Mouse (Mus musculus) testis, adult 2 months (tissue): Measurements from ENCODE around the gene Lingo1. TPM values are rescaled to one million over a fixed set of nuclear protein-coding genes. Genes with fewer than 3 reads are reported as not detected.

Experiments used
- H3K27ac ChIP-seq: fragments of 200-500 bp; 2 replicates; pipeline ENCODE4 v1.5.1; 2012; ENCODE audit warnings: low read depth, low read length; ENCODE audit not compliant: control insufficient read depth, insufficient read depth
- H3K27me3 ChIP-seq: fragments of 200-500 bp; 2 replicates; pipeline ENCODE4 v1.6.1; 2012; ENCODE audit warnings: mild to moderate bottlenecking, low read length, moderate library complexity; ENCODE audit not compliant: control insufficient read depth, insufficient read depth
- H3K36me3 ChIP-seq: fragments of 200-500 bp; 2 replicates; pipeline ENCODE4 v1.6.1; 2012; ENCODE audit warnings: mild to moderate bottlenecking, low read length; ENCODE audit not compliant: control insufficient read depth, insufficient read depth
- H3K4me1 ChIP-seq: fragments of 200-500 bp; 2 replicates; pipeline ENCODE4 v1.6.1; 2012; ENCODE audit warnings: low read length; ENCODE audit not compliant: control insufficient read depth, insufficient read depth
- H3K4me3 ChIP-seq: fragments of 200-500 bp; 2 replicates; pipeline ENCODE4 v1.5.1; 2012; ENCODE audit warnings: low read depth, mild to moderate bottlenecking, low read length, moderate library complexity, mixed read lengths; ENCODE audit not compliant: control insufficient read depth
- CTCF ChIP-seq: fragments of 200-500 bp; IDR thresholded peaks from 2 replicates; pipeline ENCODE4 v1.5.1; 2012; ENCODE audit warnings: low read depth, mild to moderate bottlenecking, inconsistent platforms, low read length, moderate library complexity; ENCODE audit not compliant: control insufficient read depth, insufficient read depth, insufficient replicate concordance
- POLR2A ChIP-seq: fragments of 200-500 bp; IDR thresholded peaks from 2 replicates; pipeline ENCODE4 v1.6.1; 2012; ENCODE audit warnings: low read depth, mild to moderate bottlenecking, inconsistent platforms, low read length, moderate library complexity; ENCODE audit not compliant: control insufficient read depth
- polyA plus RNA-seq: library from polyadenylated mRNA; depleted of rRNA; stranded (reverse); fragments of >200 nt; gene quantifications from 2 replicates; pipeline ENCODE4 v1.2.3, GENCODE M21; 2012

The Lingo1 gene
- polyA plus RNA-seq, 1 experiment: 6.8 TPM

GRCm38 (mm10) chr9:56664136-56664535 lies 132.1 kb downstream of the Lingo1 start:
- Histone ChIP-seq H3K27ac (no peak overlapping the region), H3K27me3 (no peaks in the 10 kb centered on the region), H3K4me3 (no peak overlapping the region), H3K36me3 (no peaks in the 10 kb centered on the region), H3K4me1 (no peaks in the 10 kb centered on the region)
- TF ChIP-seq POLR2A: no peak
- TF ChIP-seq CTCF: no peak

- TF ChIP-seq CTCF: no peak
- Histone ChIP-seq H3K4me1 (peaks cover 2% of the 10 kb centered on the region; the same call in 1 of the 2 replicates), H3K36me3 (no peaks in the 10 kb centered on the region), H3K4me3 (no peak overlapping the region), H3K27me3 (no peaks in the 10 kb centered on the region), H3K27ac (no peak overlapping the region)
Observed at GRCm38 (mm10) chr9:56662946-56663345, 133.3 kb downstream of the Lingo1 start.

GRCm38 (mm10) chr9:56662405-56662804 lies 133.9 kb downstream of the Lingo1 start:
- no peaks in the 10 kb centered on the region for H3K36me3 ChIP-seq
- H3K4me3 ChIP-seq: no peak overlapping the region
- peaks cover 2% of the 10 kb centered on the region; the same call in 1 of the 2 replicates for H3K4me1 ChIP-seq
- H3K27me3 ChIP-seq: no peaks in the 10 kb centered on the region
- no peak overlapping the region for H3K27ac ChIP-seq
- no peak for TF ChIP-seq POLR2A
- no peak for TF ChIP-seq CTCF

- TF ChIP-seq CTCF (no peak), POLR2A (no peak)
- H3K4me1 ChIP-seq: peaks cover 2% of the 10 kb centered on the region; the same call in 1 of the 2 replicates
- H3K27ac ChIP-seq: no peak overlapping the region
- H3K27me3 ChIP-seq: no peaks in the 10 kb centered on the region
- H3K36me3 ChIP-seq: no peaks in the 10 kb centered on the region
- no peak overlapping the region for H3K4me3 ChIP-seq
Observed at GRCm38 (mm10) chr9:56661217-56661840, 134.9 kb downstream of the Lingo1 start.

GRCm38 (mm10) chr9:56658580-56658979 lies 137.7 kb downstream of the Lingo1 start:
- no peak overlapping the region for H3K27ac ChIP-seq
- no peak overlapping the region for H3K4me3 ChIP-seq
- H3K27me3 ChIP-seq: no peaks in the 10 kb centered on the region
- TF ChIP-seq POLR2A (no peak), CTCF (no peak)
- H3K36me3 ChIP-seq: no peaks in the 10 kb centered on the region
- H3K4me1 ChIP-seq: peaks cover 2% of the 10 kb centered on the region; the same call in 1 of the 2 replicates

- no peaks in the 10 kb centered on the region for H3K27me3 ChIP-seq
- TF ChIP-seq CTCF (no peak), POLR2A (no peak)
- H3K27ac ChIP-seq: no peak overlapping the region
- H3K36me3 ChIP-seq: no peaks in the 10 kb centered on the region
- no peak overlapping the region for H3K4me3 ChIP-seq
- H3K4me1 ChIP-seq: peaks cover 2% of the 10 kb centered on the region; the same call in 1 of the 2 replicates
Observed at GRCm38 (mm10) chr9:56657996-56658398, 138.3 kb downstream of the Lingo1 start.

GRCm38 (mm10) chr9:56656766-56657542 lies 139.3 kb downstream of the Lingo1 start:
- TF ChIP-seq CTCF: no peak
- no peak for TF ChIP-seq POLR2A
- H3K4me3 ChIP-seq: no peak overlapping the region
- no peaks in the 10 kb centered on the region for H3K36me3 ChIP-seq
- H3K4me1 ChIP-seq: peaks cover 2% of the 10 kb centered on the region; the same call in 1 of the 2 replicates
- no peak overlapping the region for H3K27ac ChIP-seq
- no peaks in the 10 kb centered on the region for H3K27me3 ChIP-seq
